Mouse (Mus musculus): ENCODE data around the gene Dennd1c.

DNA sequence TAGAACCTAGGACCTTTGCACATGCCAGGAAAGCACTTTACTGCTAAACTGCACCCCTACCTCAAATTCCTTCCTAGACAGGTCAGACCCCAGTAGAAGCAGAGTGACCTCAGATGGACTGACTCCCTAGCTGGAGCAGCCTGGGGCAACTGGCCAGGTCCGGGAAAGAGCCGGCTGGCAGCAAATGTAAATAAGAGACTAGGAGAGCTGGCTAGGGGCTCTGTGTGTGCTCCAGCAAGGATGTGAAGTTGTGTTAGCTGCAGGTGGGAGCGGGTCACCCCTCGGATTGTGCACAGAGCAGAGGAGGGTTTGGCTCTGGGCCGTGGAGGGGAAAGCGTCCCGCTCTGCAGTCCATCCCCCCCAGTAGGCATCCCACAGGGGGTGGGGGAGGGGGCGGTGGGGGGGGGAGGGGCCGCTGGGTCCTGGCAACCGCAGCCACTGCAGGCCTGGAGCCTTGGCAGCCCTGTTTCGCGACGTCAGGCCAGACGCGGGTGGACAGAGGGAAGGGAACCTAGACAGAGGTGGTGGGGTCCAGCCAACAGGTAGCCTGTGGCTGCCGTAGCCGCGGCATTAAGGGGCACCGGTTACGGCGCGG, 19.3 kb downstream of the Dennd1c start, which contains the start of gene Crb3:
- TF ChIP-seq GATA1 (IDR thresholded peaks at IDR 0.05; ENCODE audit: low read length) = no peak
- TF ChIP-seq TAL1 (IDR thresholded peaks at IDR 0.05; ENCODE audit: low read length) = no peak
